In genomic region chr9:63295551-63295958, GRCm38 (mm10) we compare ENCODE assay signal across 7 mouse cellular contexts.
DNase-seq lines count a peak whose midpoint lies in the region; ATAC-seq and TF ChIP-seq lines count a peak whose summit lies in the region.

No protein-coding gene starts in this region.

- peaks cover 8% of the 10 kb centered on the region; the same call in 1 of the 2 replicates for H3K4me1 ChIP-seq in midbrain, embryonic 12.5 days
- H3K4me1 ChIP-seq in midbrain, embryonic 11.5 days (ENCODE audit: control insufficient read depth, insufficient read depth, low read length) = no peaks in the 10 kb centered on the region
- peaks cover 7% of the 10 kb centered on the region for H3K4me1 ChIP-seq in forebrain, postnatal 0 days (ENCODE audit: insufficient read depth)

- H3K9me3 ChIP-seq in midbrain, embryonic 12.5 days = no peaks in the 10 kb centered on the region
- no peaks in the 10 kb centered on the region for H3K9me3 ChIP-seq in midbrain, embryonic 11.5 days (ENCODE audit: control insufficient read depth, low read length)
- H3K9me3 ChIP-seq in forebrain, postnatal 0 days (ENCODE audit: low read length) = no peaks in the 10 kb centered on the region; the same call in 1 of the 2 replicates

- H3K27ac ChIP-seq in midbrain, embryonic 12.5 days (replicated peaks) = peak overlapping the region; percentile 52; the same call in 1 of the 2 replicates
- H3K27ac ChIP-seq in midbrain, embryonic 11.5 days (ENCODE audit: low read depth, low read length) = no peak overlapping the region
- H3K27ac ChIP-seq in forebrain, postnatal 0 days (ENCODE audit: low read depth, low read length) = peak overlapping the region; percentile 64

- H3K4me2 ChIP-seq in midbrain, embryonic 12.5 days (replicated peaks) = no peak overlapping the region
- H3K4me2 ChIP-seq in midbrain, embryonic 11.5 days = no peak overlapping the region
- H3K4me2 ChIP-seq in forebrain, postnatal 0 days (ENCODE audit: low read depth) = peak overlapping the region; percentile 33

- H3K9ac ChIP-seq in midbrain, embryonic 12.5 days (replicated peaks) = no peak overlapping the region
- no peak overlapping the region for H3K9ac ChIP-seq in midbrain, embryonic 11.5 days (ENCODE audit: low read length)
- H3K9ac ChIP-seq in forebrain, postnatal 0 days = peak overlapping the region; percentile 41

- no peaks in the 10 kb centered on the region for H3K27me3 ChIP-seq in midbrain, embryonic 12.5 days
- no peaks in the 10 kb centered on the region for H3K27me3 ChIP-seq in midbrain, embryonic 11.5 days (ENCODE audit: control insufficient read depth, insufficient read depth, low read length)
- no peaks in the 10 kb centered on the region for H3K27me3 ChIP-seq in forebrain, postnatal 0 days (ENCODE audit: insufficient read depth, low read length)

- no peak for DNase-seq in midbrain, embryonic 11.5 days (ENCODE audit: low spot score, missing footprints)
- peak; percentile 61 for DNase-seq in forebrain, postnatal 0 days
- DNase-seq in layer of hippocampus, postnatal 14 days (ENCODE audit: low spot score in 2 of 2) = peak; percentile 20 to 37
- peak; percentile 11 for DNase-seq in yolk sac, embryonic 10.5 days (ENCODE audit: low spot score)
- DNase-seq in urinary bladder, postnatal 25 days (ENCODE audit: low spot score) = no peak
- no peak for DNase-seq in natural killer cell, adult 2 months (ENCODE audit: low spot score in 2 of 2)

- 81% methylated on average over 7 of the region's 7 CpGs for WGBS in midbrain, embryonic 12.5 days
- WGBS in midbrain, embryonic 11.5 days = 86% methylated on average over 7 of the region's 7 CpGs
- 35% methylated on average over 7 of the region's 7 CpGs for WGBS in forebrain, postnatal 0 days

- H3K4me3 ChIP-seq in midbrain, embryonic 12.5 days = no peak overlapping the region
- no peak overlapping the region for H3K4me3 ChIP-seq in midbrain, embryonic 11.5 days (ENCODE audit: low read depth, low read length)
- H3K4me3 ChIP-seq in forebrain, postnatal 0 days (ENCODE audit: low read depth, low read length) = 0 out of 2 replicates have a peak overlapping the region, but pooled peaks have one; percentile 5

- ATAC-seq in midbrain, embryonic 12.5 days (ENCODE audit: low FRiP score, low read depth) = no peak
- ATAC-seq in midbrain, embryonic 11.5 days (ENCODE audit: low FRiP score) = no peak
- ATAC-seq in forebrain, postnatal 0 days = peak; percentile 83

- H3K36me3 ChIP-seq in midbrain, embryonic 12.5 days = no peaks in the 10 kb centered on the region
- no peaks in the 10 kb centered on the region for H3K36me3 ChIP-seq in midbrain, embryonic 11.5 days (ENCODE audit: control insufficient read depth, insufficient read depth, low read length)
- no peaks in the 10 kb centered on the region for H3K36me3 ChIP-seq in forebrain, postnatal 0 days (ENCODE audit: insufficient read depth)

- TF ChIP-seq CTCF in forebrain, postnatal 0 days (IDR thresholded peaks at IDR 0.05; ENCODE audit: low read depth) = no peak; the same call in 1 of the 2 replicates

Comparison
In these comparisons a context has a peak if more than half of its experiments do, and no peak if none do; other contexts are left out.
1. DNase-seq: peak in forebrain, postnatal 0 days (single experiment), layer of hippocampus, postnatal 14 days (2 of 2) and yolk sac, embryonic 10.5 days (single experiment); none in midbrain, embryonic 11.5 days (single experiment), urinary bladder, postnatal 25 days (single experiment) and natural killer cell, adult 2 months (0 of 2).